Mouse (Mus musculus) heart, embryonic 10.5 days (tissue): ENCODE measurements around the gene Slc24a2. TPM values are rescaled to one million over a fixed set of nuclear protein-coding genes. Genes with fewer than 3 reads are reported as not detected.

Source experiments
- DNase-seq: peaks from one replicate; pipeline ENCODE4 v3.0.0-alpha.2; 2017; ENCODE audit warnings: low spot score
- H3K27ac ChIP-seq: fragments of 300-500 bp; sonication (generic); 2 replicates; pipeline ENCODE4 v1.5.1; 2016; ENCODE audit warnings: mild to moderate bottlenecking
- H3K27me3 ChIP-seq: fragments of 300-500 bp; sonication (generic); 2 replicates; pipeline ENCODE4 v1.6.1; 2016; ENCODE audit warnings: mild to moderate bottlenecking; ENCODE audit not compliant: poor library complexity, insufficient read depth, severe bottlenecking
- H3K36me3 ChIP-seq: fragments of 300-500 bp; sonication (generic); 2 replicates; pipeline ENCODE4 v1.6.1; 2016; ENCODE audit warnings: mild to moderate bottlenecking, moderate library complexity
- H3K4me1 ChIP-seq: fragments of 300-500 bp; sonication (generic); 2 replicates; pipeline ENCODE4 v1.6.1; 2016; ENCODE audit warnings: mild to moderate bottlenecking
- H3K4me3 ChIP-seq: fragments of 300-500 bp; sonication (generic); 2 replicates; pipeline ENCODE4 v1.5.1; 2016; ENCODE audit warnings: mild to moderate bottlenecking, moderate library complexity
- H3K9me3 ChIP-seq: fragments of 300-500 bp; sonication (generic); 2 replicates; pipeline ENCODE4 v1.6.1; 2016; ENCODE audit warnings: mild to moderate bottlenecking, moderate library complexity
- WGBS: fragments of 180-500 bp; shearing (Covaris S2); methylation state at CpG from one replicate; pipeline ENCODE4 v1.1.7; 2016; 5-methylcytosine and 5-hydroxymethylcytosine counted together
- polyA plus RNA-seq: library from polyadenylated mRNA; unstranded; fragments of >200 nt; fragmentation: Nextera tagmentation; extraction: Ambion mirVana; gene quantifications from 2 replicates; pipeline ENCODE4 v1.2.1, GENCODE M21; 2016

The Slc24a2 gene
- polyA plus RNA-seq, 1 experiment from 2014 or later = 5.0 TPM

DNA sequence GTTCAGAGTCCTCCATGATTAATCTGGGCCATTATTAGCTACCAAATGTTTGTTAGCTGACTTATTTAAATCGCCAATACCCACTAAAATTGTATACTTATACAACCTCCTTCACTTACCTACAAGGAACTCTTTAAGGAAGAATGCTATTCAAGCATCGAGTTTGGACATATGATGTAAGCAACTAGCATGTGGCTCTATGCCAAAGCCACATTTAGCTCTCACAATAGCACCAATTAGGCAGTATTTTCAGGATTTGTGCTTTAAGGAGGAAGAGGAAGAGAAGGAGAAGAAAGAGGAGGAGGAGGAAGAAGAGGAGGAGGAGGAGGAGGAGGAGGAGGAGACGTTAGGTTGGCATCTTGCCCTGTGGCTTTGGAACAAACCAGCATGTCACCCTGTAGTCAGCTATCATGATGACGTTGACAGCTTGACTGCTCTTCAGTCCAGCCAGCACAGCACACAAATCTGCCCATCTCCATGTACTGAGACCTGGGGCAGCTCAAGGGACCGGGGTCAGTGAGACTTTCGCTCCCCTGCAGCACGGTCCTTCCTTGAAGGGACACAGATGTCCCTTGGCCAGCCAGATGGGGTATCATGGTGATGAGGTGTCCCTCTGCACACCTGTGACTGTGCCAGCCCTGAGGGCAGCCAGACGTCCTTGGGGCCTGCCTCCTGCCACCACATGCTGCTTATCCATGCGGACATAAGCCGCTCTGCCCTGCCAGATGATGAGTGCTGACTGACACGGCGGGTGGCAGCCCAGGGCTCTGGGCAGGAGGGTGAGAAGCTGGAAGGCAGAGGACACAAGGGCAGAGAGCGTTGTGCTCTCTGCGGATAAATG is 203.7 kb downstream of the Slc24a2 start:
- WGBS = 70% methylated on average over 14 of the region's 14 CpGs
- peaks cover 11% of the 10 kb centered on the region; the same call in 1 of the 2 replicates for H3K36me3 ChIP-seq
- DNase-seq = no peak
- no peaks in the 10 kb centered on the region for H3K27me3 ChIP-seq
- no peak overlapping the region for H3K27ac ChIP-seq
- H3K4me3 ChIP-seq = no peak overlapping the region
- no peaks in the 10 kb centered on the region for H3K9me3 ChIP-seq
- no peaks in the 10 kb centered on the region for H3K4me1 ChIP-seq

- Histone ChIP-seq H3K4me3 (no peak overlapping the region), H3K27me3 (no peaks in the 10 kb centered on the region), H3K36me3 (peaks cover 11% of the 10 kb centered on the region; the same call in 1 of the 2 replicates), H3K27ac (no peak overlapping the region), H3K4me1 (no peaks in the 10 kb centered on the region), H3K9me3 (no peaks in the 10 kb centered on the region)
- no peak for DNase-seq
- WGBS = 71% methylated on average over 8 of the region's 8 CpGs
These were observed 205.7 kb downstream of the Slc24a2 start for GRCm38 (mm10) chr4:87024556-87024955.

DNA sequence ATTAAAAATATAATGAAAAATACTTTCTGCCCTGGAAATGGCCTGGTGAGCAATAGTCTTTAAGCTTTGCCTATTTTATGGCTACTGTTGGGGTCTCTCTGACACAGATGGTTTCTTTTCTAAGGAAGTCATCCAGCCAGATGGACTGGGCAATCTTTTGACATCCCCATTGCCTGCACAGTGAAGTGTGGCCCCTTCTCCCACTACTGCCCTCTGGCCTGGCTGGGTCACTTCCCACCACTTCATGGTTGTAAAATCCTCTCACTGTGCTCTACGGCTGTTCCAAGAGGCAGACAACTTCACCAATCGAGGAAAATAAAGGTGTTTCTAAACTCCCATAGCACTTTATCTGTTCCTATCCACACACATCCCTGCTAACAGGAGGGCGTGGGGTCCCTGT is 208.7 kb downstream of the Slc24a2 start:
- Histone ChIP-seq H3K36me3 (0 out of 2 replicates have a peak, but pooled peaks cover 4% of the 10 kb centered on the region), H3K4me1 (no peaks in the 10 kb centered on the region), H3K4me3 (no peak overlapping the region), H3K27ac (no peak overlapping the region), H3K9me3 (no peaks in the 10 kb centered on the region), H3K27me3 (no peaks in the 10 kb centered on the region)
- WGBS = 67% methylated on average over 3 of the region's 3 CpGs
- DNase-seq = no peak

DNA sequence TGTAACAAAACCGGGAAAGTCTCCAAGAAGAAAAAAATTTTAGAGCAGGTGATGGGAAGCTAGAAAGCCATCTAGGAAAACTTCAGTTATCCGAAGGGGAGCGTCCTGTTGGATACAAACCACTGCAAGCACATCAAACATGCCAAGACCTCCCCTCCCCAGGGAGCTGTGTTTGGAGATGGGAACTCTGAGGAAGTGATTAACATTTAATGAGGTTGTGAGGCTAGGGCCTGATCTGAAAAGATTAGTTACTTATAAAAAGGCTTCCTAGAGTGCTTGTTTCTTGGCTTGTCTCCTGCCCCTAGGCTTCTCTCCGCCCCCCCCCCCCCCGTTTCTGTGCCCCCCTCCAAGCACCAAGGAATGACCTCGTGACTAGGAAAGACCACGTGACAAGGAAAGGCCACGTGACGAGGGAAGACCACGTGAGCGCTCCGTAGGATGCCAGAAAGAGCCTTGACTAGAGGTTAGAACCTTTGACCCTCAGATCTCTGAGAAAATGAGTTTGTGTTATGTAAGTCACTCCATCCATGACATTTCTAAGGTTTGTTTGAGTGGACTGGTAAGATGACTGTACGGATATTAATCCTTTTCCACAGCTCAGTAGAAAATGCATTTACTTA is 210.7 kb downstream of the Slc24a2 start:
- H3K4me3 ChIP-seq = no peak overlapping the region
- 62% methylated on average over 13 of the region's 13 CpGs for WGBS

DNA sequence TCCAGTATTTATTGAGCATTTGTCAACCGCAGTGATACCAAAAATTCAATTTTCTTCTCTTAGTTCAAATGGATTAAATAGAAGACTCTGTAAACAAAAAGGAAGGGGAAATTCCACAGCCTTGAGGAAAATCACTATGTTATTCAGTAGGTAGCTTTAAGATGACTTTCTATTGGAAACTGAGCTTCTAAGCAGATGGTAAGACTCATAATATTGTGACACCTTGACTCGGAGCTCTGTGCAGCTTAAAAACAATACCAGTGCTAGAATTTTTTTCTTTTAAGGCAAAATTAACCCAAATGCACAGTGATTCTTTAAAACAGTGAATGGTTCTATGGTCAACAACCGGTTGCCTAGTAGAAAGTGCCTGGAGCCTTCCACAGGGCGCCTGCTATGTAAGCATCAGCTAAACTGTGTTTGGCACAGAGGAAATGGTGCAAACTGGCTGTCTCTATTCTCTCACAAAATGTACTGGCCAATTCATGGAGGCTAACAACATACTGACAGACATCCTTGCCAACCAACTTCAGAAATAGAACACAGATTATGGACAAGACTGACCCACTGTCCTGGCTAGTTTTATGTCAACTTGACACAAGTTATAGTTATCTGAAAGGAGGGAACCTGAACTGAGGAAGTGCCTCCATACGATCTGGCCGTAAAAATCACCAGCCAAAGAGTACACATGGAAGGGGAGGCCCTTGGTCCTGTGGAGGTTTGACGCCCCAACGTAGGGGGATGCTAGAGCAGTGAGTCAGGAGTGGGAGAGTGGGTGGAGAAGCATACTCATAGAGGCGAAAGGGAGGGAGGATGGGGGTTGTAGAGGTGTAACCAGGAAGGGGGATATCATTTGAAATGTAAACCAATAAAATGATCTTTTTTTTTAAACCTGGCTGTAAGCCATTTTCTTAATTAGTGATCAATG is 211.9 kb downstream of the Slc24a2 start:
- no peak overlapping the region for H3K4me3 ChIP-seq
- no peaks in the 10 kb centered on the region for H3K4me1 ChIP-seq
- H3K9me3 ChIP-seq = no peaks in the 10 kb centered on the region
- DNase-seq = no peak
- 79% methylated on average over 9 of the region's 9 CpGs for WGBS
- H3K36me3 ChIP-seq = no peaks in the 10 kb centered on the region
- H3K27ac ChIP-seq = no peak overlapping the region
- no peaks in the 10 kb centered on the region for H3K27me3 ChIP-seq

More for the DNA sequence above, 210.7 kb downstream of the Slc24a2 start:
- H3K27ac ChIP-seq = no peak overlapping the region
- no peaks in the 10 kb centered on the region for H3K27me3 ChIP-seq
- no peaks in the 10 kb centered on the region for H3K9me3 ChIP-seq
- no peaks in the 10 kb centered on the region for H3K36me3 ChIP-seq
- no peak for DNase-seq
- H3K4me1 ChIP-seq = no peaks in the 10 kb centered on the region

GRCm38 (mm10) chr4:87017464-87017863 is 212.8 kb downstream of the Slc24a2 start:
- H3K27me3 ChIP-seq = no peaks in the 10 kb centered on the region
- H3K36me3 ChIP-seq = no peaks in the 10 kb centered on the region
- no peaks in the 10 kb centered on the region for H3K9me3 ChIP-seq
- H3K4me1 ChIP-seq = peaks cover 4% of the 10 kb centered on the region
- no peak overlapping the region for H3K4me3 ChIP-seq
- DNase-seq = no peak
- WGBS = 83% methylated on average over 3 of the region's 3 CpGs
- no peak overlapping the region for H3K27ac ChIP-seq

- no peaks in the 10 kb centered on the region for H3K36me3 ChIP-seq
- WGBS = 82% methylated on average over 4 of the region's 4 CpGs
- H3K4me1 ChIP-seq = peaks cover 6% of the 10 kb centered on the region
- H3K27ac ChIP-seq = no peak overlapping the region
- no peaks in the 10 kb centered on the region for H3K9me3 ChIP-seq
- no peak overlapping the region for H3K4me3 ChIP-seq
- no peak for DNase-seq
- no peaks in the 10 kb centered on the region for H3K27me3 ChIP-seq
These were observed 214.5 kb downstream of the Slc24a2 start for GRCm38 (mm10) chr4:87015746-87016145.

GRCm38 (mm10) chr4:87013721-87014620 is 216.3 kb downstream of the Slc24a2 start:
- Histone ChIP-seq H3K4me3 (no peak overlapping the region), H3K36me3 (no peaks in the 10 kb centered on the region), H3K9me3 (no peaks in the 10 kb centered on the region), H3K27me3 (no peaks in the 10 kb centered on the region), H3K4me1 (peaks cover 6% of the 10 kb centered on the region), H3K27ac (no peak overlapping the region)
- WGBS = 80% methylated on average over 7 of the region's 7 CpGs
- DNase-seq = no peak

- Histone ChIP-seq H3K36me3 (no peaks in the 10 kb centered on the region), H3K27me3 (no peaks in the 10 kb centered on the region), H3K9me3 (no peaks in the 10 kb centered on the region), H3K27ac (no peak overlapping the region), H3K4me1 (0 out of 2 replicates have a peak, but pooled peaks cover 6% of the 10 kb centered on the region), H3K4me3 (no peak overlapping the region)
- no peak for DNase-seq
- 64% methylated on average over 3 of the region's 3 CpGs for WGBS
These were observed 237.8 kb downstream of the Slc24a2 start for GRCm38 (mm10) chr4:86992470-86992869.

- Histone ChIP-seq H3K4me3 (no peak overlapping the region), H3K27me3 (no peaks in the 10 kb centered on the region), H3K4me1 (no peaks in the 10 kb centered on the region), H3K36me3 (no peaks in the 10 kb centered on the region), H3K9me3 (no peaks in the 10 kb centered on the region), H3K27ac (no peak overlapping the region)
- DNase-seq = no peak
- 82% methylated on average over 6 of the region's 6 CpGs for WGBS
These were observed 241.0 kb downstream of the Slc24a2 start for GRCm38 (mm10) chr4:86989301-86989700.

DNA sequence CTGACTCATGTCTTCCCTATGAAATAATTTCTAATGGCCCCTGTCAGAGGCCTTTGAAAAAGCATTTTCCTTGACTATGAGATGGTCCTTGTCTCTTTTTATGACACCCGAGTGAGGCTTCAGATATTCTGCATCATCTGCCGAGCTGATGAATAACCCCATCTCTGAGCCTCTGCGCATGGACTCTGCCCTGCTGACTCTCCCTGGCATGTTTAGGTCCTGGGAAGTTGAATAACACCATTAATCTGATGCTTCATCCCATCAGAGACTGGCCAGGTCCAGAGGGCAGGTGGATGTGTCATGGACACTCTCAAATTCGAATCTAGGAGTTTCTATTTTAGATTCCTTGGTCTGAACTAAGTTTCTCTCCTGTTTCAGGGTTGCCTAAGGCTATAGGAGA is 242.4 kb downstream of the Slc24a2 start:
- 80% methylated on average over 4 of the region's 4 CpGs for WGBS
- Histone ChIP-seq H3K27me3 (no peaks in the 10 kb centered on the region), H3K4me1 (no peaks in the 10 kb centered on the region), H3K4me3 (no peak overlapping the region), H3K9me3 (no peaks in the 10 kb centered on the region), H3K27ac (no peak overlapping the region), H3K36me3 (no peaks in the 10 kb centered on the region)
- no peak for DNase-seq

DNA sequence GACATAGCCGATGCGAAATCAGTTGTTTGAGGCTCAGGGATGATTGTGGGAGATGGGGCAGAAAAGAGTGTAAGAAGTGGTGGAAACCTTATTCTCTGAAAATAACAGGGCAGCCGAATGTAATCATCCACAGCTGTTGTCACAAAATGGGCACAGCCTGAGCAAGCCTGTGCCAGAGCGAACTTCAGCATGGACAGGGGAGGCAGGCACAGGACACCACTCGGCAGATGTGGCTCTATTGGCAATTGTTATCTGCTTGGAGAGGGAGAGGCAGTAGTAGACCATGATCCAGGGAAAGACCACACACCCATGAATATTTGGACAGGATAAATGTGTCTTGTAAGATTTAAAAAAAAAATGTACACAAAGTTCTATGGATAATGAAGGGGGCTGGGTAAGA is 253.0 kb downstream of the Slc24a2 start:
- 82% methylated on average over 5 of the region's 5 CpGs for WGBS
- no peak overlapping the region for H3K4me3 ChIP-seq
- no peak for DNase-seq
- H3K36me3 ChIP-seq = no peaks in the 10 kb centered on the region
- no peak overlapping the region for H3K27ac ChIP-seq
- no peaks in the 10 kb centered on the region for H3K27me3 ChIP-seq
- peaks cover 5% of the 10 kb centered on the region; the same call in 1 of the 2 replicates for H3K9me3 ChIP-seq
- H3K4me1 ChIP-seq = no peaks in the 10 kb centered on the region
